ENCODE assay signal across 8 mouse cellular contexts in the genomic region with DNA sequence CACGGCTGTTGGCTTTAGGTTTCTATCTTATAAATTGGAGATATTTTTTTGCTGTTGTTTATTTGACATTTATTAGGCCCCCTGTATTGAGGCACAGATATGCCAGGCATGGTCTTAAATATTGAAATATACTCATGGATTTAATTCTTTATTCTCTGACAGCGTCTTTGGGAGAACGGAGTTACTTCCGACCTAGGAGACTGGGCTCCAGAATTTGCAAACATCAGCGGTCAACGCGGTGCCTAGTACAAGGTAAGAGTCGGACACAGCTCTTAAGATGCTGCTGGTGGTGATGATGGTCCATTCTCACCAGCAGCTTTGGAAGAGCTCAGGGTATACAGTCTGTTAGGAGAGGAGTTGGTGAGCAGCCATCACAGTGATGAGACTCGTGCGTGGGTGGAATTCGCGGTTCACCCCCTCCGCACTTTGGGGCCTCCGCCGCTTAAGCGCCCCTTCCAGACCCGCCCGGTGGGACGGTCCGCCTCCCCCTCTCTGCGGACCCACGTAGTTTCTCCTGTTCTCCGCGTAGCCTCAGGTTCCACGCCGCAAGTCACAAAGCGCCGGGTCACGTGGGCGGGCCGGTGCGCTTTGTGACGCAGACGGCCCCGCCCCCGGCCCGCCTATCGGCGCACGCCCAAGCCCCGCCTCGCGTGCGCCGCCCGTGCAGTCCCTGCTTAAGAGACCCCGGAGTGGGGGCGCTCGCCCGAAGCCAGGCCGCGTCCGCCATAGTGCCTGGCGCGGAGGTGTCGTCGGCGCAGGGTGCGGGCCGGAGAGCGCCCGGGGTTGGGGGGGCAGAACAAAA. TPM values are rescaled to one million over a fixed set of nuclear protein-coding genes. Genes with fewer than 3 reads are reported as not detected.
A peak's percentile ranks its signal among the peaks of the same experiment; 100 is the strongest.
DNase-seq lines count a peak whose midpoint lies in the region; ATAC-seq lines count a peak whose summit lies in the region.

No protein-coding gene starts in this region.

- peak overlapping the region; percentile 99 for H3K4me3 ChIP-seq in embryonic facial prominence, embryonic 14.5 days (ENCODE audit: low read depth, low read length)
- H3K4me3 ChIP-seq in kidney, embryonic 14.5 days (ENCODE audit: low read length): peak overlapping the region; percentile 99
- H3K4me3 ChIP-seq in limb, embryonic 15.5 days: peak overlapping the region; percentile 97

- under 1% methylated on average over 50 of the region's 62 CpGs for WGBS in embryonic facial prominence, embryonic 14.5 days
- WGBS in kidney, embryonic 14.5 days: under 1% methylated on average over 61 of the region's 62 CpGs
- WGBS in limb, embryonic 15.5 days: under 1% methylated on average over 59 of the region's 62 CpGs

- peaks cover 11% of the 10 kb centered on the region for H3K36me3 ChIP-seq in embryonic facial prominence, embryonic 14.5 days (ENCODE audit: control insufficient read depth, insufficient read depth, low read length)
- H3K36me3 ChIP-seq in kidney, embryonic 14.5 days (ENCODE audit: control insufficient read depth, insufficient read depth, low read length): peaks cover 12% of the 10 kb centered on the region
- 0 out of 2 replicates have a peak, but pooled peaks cover 5% of the 10 kb centered on the region for H3K36me3 ChIP-seq in limb, embryonic 15.5 days

- peak; percentile 79 for DNase-seq in 3T3-L1 (ENCODE audit: low read depth, low spot score)
- peak; percentile 88 for DNase-seq in adrenal gland, postnatal 4 days (ENCODE audit: low spot score in 2 of 2)
- DNase-seq in embryonic facial prominence, embryonic 14.5 days (ENCODE audit: low spot score): peak; percentile 96
- peak; percentile 90 to 91 for DNase-seq in heart, adult 9 months (ENCODE audit: low spot score in 2 of 2)
- peak; percentile 62 to 86 for DNase-seq in monocyte, adult 2 months (ENCODE audit: low read depth in 1 of 2, low spot score in 2 of 2)
- DNase-seq in spleen, postnatal 36 days (ENCODE audit: low spot score in 2 of 2): peak; percentile 91 to 94

- no peaks in the 10 kb centered on the region for H3K27me3 ChIP-seq in embryonic facial prominence, embryonic 14.5 days (replicated peaks; ENCODE audit: control insufficient read depth, insufficient read depth, low read length)
- H3K27me3 ChIP-seq in kidney, embryonic 14.5 days (ENCODE audit: control insufficient read depth, insufficient read depth, low read length): no peaks in the 10 kb centered on the region
- H3K27me3 ChIP-seq in limb, embryonic 15.5 days: no peaks in the 10 kb centered on the region

- peak; percentile 99 for ATAC-seq in embryonic facial prominence, embryonic 14.5 days (ENCODE audit: low read depth)
- ATAC-seq in kidney, embryonic 14.5 days (ENCODE audit: low FRiP score, low TSS enrichment): peak; percentile 98
- ATAC-seq in limb, embryonic 15.5 days (ENCODE audit: insufficient number of reproducible peaks, low FRiP score, low TSS enrichment, low read depth): peak; percentile 96

- peak overlapping the region; percentile 67 for H3K4me2 ChIP-seq in embryonic facial prominence, embryonic 14.5 days (ENCODE audit: low read depth, low read length)
- H3K4me2 ChIP-seq in kidney, embryonic 14.5 days (replicated peaks; ENCODE audit: low read depth, low read length): peak overlapping the region; percentile 65
- peak overlapping the region; percentile 53 for H3K4me2 ChIP-seq in limb, embryonic 15.5 days

- peaks cover 15% of the 10 kb centered on the region for H3K4me1 ChIP-seq in embryonic facial prominence, embryonic 14.5 days (ENCODE audit: control insufficient read depth, insufficient read depth, low read length)
- H3K4me1 ChIP-seq in kidney, embryonic 14.5 days (ENCODE audit: control insufficient read depth, insufficient read depth, low read length): peaks cover 16% of the 10 kb centered on the region
- peaks cover 15% of the 10 kb centered on the region for H3K4me1 ChIP-seq in limb, embryonic 15.5 days

- no peaks in the 10 kb centered on the region for H3K9me3 ChIP-seq in embryonic facial prominence, embryonic 14.5 days (ENCODE audit: control insufficient read depth, low read length)
- no peaks in the 10 kb centered on the region for H3K9me3 ChIP-seq in kidney, embryonic 14.5 days (ENCODE audit: control insufficient read depth, low read length)
- no peaks in the 10 kb centered on the region for H3K9me3 ChIP-seq in limb, embryonic 15.5 days

- peak overlapping the region; percentile 100 for H3K9ac ChIP-seq in embryonic facial prominence, embryonic 14.5 days (ENCODE audit: low read depth, low read length)
- H3K9ac ChIP-seq in kidney, embryonic 14.5 days (ENCODE audit: low read depth, low read length): peak overlapping the region; percentile 100
- peak overlapping the region; percentile 99 for H3K9ac ChIP-seq in limb, embryonic 15.5 days

- peak overlapping the region; percentile 91 for H3K27ac ChIP-seq in embryonic facial prominence, embryonic 14.5 days (replicated peaks; ENCODE audit: low read depth, low read length)
- peak overlapping the region; percentile 90 for H3K27ac ChIP-seq in kidney, embryonic 14.5 days (ENCODE audit: low read depth, low read length)
- H3K27ac ChIP-seq in limb, embryonic 15.5 days: peak overlapping the region; percentile 88

RNA-seq across cellular contexts. Expression of gene Rbbp6, which starts 3.9 kb away (rescaled TPM):
- 10 to 100 TPM; 79.1 to 86.2 TPM for total RNA-seq in adrenal gland, postnatal 4 days (2021)
- polyA plus RNA-seq in embryonic facial prominence, embryonic 14.5 days (2014; fragmentation: Nextera tagmentation; extraction: Ambion mirVana): 31.0 and 31.4 TPM in 2 replicates
- 40.0 and 41.6 TPM in 2 replicates for polyA plus RNA-seq in kidney, embryonic 14.5 days (2014; fragmentation: Nextera tagmentation; extraction: Ambion mirVana)
- 22.9 and 24.4 TPM in 2 replicates for polyA plus RNA-seq in limb, embryonic 15.5 days (2015; fragmentation: Nextera tagmentation; extraction: Ambion mirVana)

Comparison
In these comparisons a context has a peak if more than half of its experiments do, and no peak if none do; other contexts are left out.
1. Peak in every context shown above with its lines: DNase-seq, ATAC-seq, H3K4me3 ChIP-seq and H3K27ac ChIP-seq.